Mouse (Mus musculus) testis, adult 2 months (tissue): Measurements from ENCODE around the gene Retreg3. TPM values are rescaled to one million over a fixed set of nuclear protein-coding genes. Genes with fewer than 3 reads are reported as not detected.
A peak's percentile ranks its signal among the peaks of the same experiment; 100 is the strongest.
"Not testable (repeated sequence)": the region's sequence is repeated elsewhere in the genome, so short reads cannot be mapped to it uniquely, and the experiment has no call there.

ENCODE experiments used
- H3K27ac ChIP-seq: fragments of 200-500 bp; 2 replicates; pipeline ENCODE4 v1.5.1; 2012; ENCODE audit warnings: low read depth, low read length; ENCODE audit not compliant: control insufficient read depth, insufficient read depth
- H3K27me3 ChIP-seq: fragments of 200-500 bp; 2 replicates; pipeline ENCODE4 v1.6.1; 2012; ENCODE audit warnings: mild to moderate bottlenecking, low read length, moderate library complexity; ENCODE audit not compliant: control insufficient read depth, insufficient read depth
- H3K36me3 ChIP-seq: fragments of 200-500 bp; 2 replicates; pipeline ENCODE4 v1.6.1; 2012; ENCODE audit warnings: mild to moderate bottlenecking, low read length; ENCODE audit not compliant: control insufficient read depth, insufficient read depth
- H3K4me1 ChIP-seq: fragments of 200-500 bp; 2 replicates; pipeline ENCODE4 v1.6.1; 2012; ENCODE audit warnings: low read length; ENCODE audit not compliant: control insufficient read depth, insufficient read depth
- H3K4me3 ChIP-seq: fragments of 200-500 bp; 2 replicates; pipeline ENCODE4 v1.5.1; 2012; ENCODE audit warnings: low read depth, mild to moderate bottlenecking, low read length, moderate library complexity, mixed read lengths; ENCODE audit not compliant: control insufficient read depth
- CTCF ChIP-seq: fragments of 200-500 bp; IDR thresholded peaks from 2 replicates; pipeline ENCODE4 v1.5.1; 2012; ENCODE audit warnings: low read depth, mild to moderate bottlenecking, inconsistent platforms, low read length, moderate library complexity; ENCODE audit not compliant: control insufficient read depth, insufficient read depth, insufficient replicate concordance
- POLR2A ChIP-seq: fragments of 200-500 bp; IDR thresholded peaks from 2 replicates; pipeline ENCODE4 v1.6.1; 2012; ENCODE audit warnings: low read depth, mild to moderate bottlenecking, inconsistent platforms, low read length, moderate library complexity; ENCODE audit not compliant: control insufficient read depth
- polyA plus RNA-seq: library from polyadenylated mRNA; depleted of rRNA; stranded (reverse); fragments of >200 nt; gene quantifications from 2 replicates; pipeline ENCODE4 v1.2.3, GENCODE M21; 2012

Retreg3 gene
- polyA plus RNA-seq, 1 experiment: 53.8 TPM

- H3K27me3 ChIP-seq: no peaks in the 10 kb centered on the region
- H3K4me1 ChIP-seq: peaks cover 5% of the 10 kb centered on the region
- H3K4me3 ChIP-seq: no peak overlapping the region
- no peak overlapping the region for H3K27ac ChIP-seq
- no peaks in the 10 kb centered on the region for H3K36me3 ChIP-seq
- TF ChIP-seq CTCF (no peak), POLR2A (no peak)
Observed at GRCm38 (mm10) chr11:101134217-101134865, 14.6 kb upstream of the Retreg3 start.

- Histone ChIP-seq H3K27me3 (no peaks in the 10 kb centered on the region), H3K27ac (no peak overlapping the region), H3K4me3 (no peak overlapping the region), H3K4me1 (no peaks in the 10 kb centered on the region), H3K36me3 (no peaks in the 10 kb centered on the region)
- TF ChIP-seq POLR2A (no peak), CTCF (no peak)
Observed at GRCm38 (mm10) chr11:101133037-101133436, 13.3 kb upstream of the Retreg3 start.

- H3K27me3 ChIP-seq: no peaks in the 10 kb centered on the region
- H3K4me1 ChIP-seq: no peaks in the 10 kb centered on the region
- no peak overlapping the region for H3K4me3 ChIP-seq
- no peak overlapping the region for H3K27ac ChIP-seq
- no peak for TF ChIP-seq POLR2A
- peak; percentile 69; the same call in 1 of the 2 replicates for TF ChIP-seq CTCF
- no peaks in the 10 kb centered on the region for H3K36me3 ChIP-seq
Observed at GRCm38 (mm10) chr11:101131701-101132100, 12.0 kb upstream of the Retreg3 start.

- Histone ChIP-seq H3K4me3 (no peak overlapping the region), H3K27me3 (no peaks in the 10 kb centered on the region), H3K27ac (no peak overlapping the region), H3K4me1 (no peaks in the 10 kb centered on the region), H3K36me3 (no peaks in the 10 kb centered on the region)
- TF ChIP-seq CTCF: no peak
- TF ChIP-seq POLR2A: no peak
Observed at GRCm38 (mm10) chr11:101131187-101131586, 11.5 kb upstream of the Retreg3 start.

- H3K36me3 ChIP-seq: no peaks in the 10 kb centered on the region
- H3K27me3 ChIP-seq: no peaks in the 10 kb centered on the region
- H3K4me3 ChIP-seq: no peak overlapping the region
- no peaks in the 10 kb centered on the region for H3K4me1 ChIP-seq
- no peak for TF ChIP-seq CTCF
- TF ChIP-seq POLR2A: no peak
- H3K27ac ChIP-seq: no peak overlapping the region
Observed at GRCm38 (mm10) chr11:101130056-101130756, 10.5 kb upstream of the Retreg3 start.

GRCm38 (mm10) chr11:101128996-101129577 is 9.4 kb upstream of the Retreg3 start:
- H3K4me3 ChIP-seq: no peak overlapping the region
- H3K4me1 ChIP-seq: no peaks in the 10 kb centered on the region
- no peaks in the 10 kb centered on the region for H3K36me3 ChIP-seq
- H3K27ac ChIP-seq: no peak overlapping the region
- no peaks in the 10 kb centered on the region for H3K27me3 ChIP-seq
- no peak for TF ChIP-seq POLR2A
- no peak for TF ChIP-seq CTCF

GRCm38 (mm10) chr11:101127075-101127474 is 7.4 kb upstream of the Retreg3 start:
- Histone ChIP-seq H3K27ac (no peak overlapping the region), H3K4me3 (no peak overlapping the region), H3K4me1 (no peaks in the 10 kb centered on the region), H3K27me3 (no peaks in the 10 kb centered on the region), H3K36me3 (no peaks in the 10 kb centered on the region)
- TF ChIP-seq CTCF (peak; percentile 8; the same call in 1 of the 2 replicates), POLR2A (no peak)

GRCm38 (mm10) chr11:101125008-101125407 is 5.3 kb upstream of the Retreg3 start:
- not testable (repeated sequence) for H3K36me3 ChIP-seq, H3K27ac ChIP-seq, H3K4me1 ChIP-seq

GRCm38 (mm10) chr11:101124494-101124893 is 4.8 kb upstream of the Retreg3 start:
- not testable (repeated sequence) for H3K36me3 ChIP-seq, H3K4me3 ChIP-seq, H3K4me1 ChIP-seq, H3K27ac ChIP-seq, H3K27me3 ChIP-seq

More at GRCm38 (mm10) chr11:101125008-101125407, 5.3 kb upstream of the Retreg3 start:
- not testable (repeated sequence) for H3K27me3 ChIP-seq, H3K4me3 ChIP-seq
